26 mouse cellular contexts compared by ENCODE assay signal in genomic region chr15:84820811-84821210, GRCm38 (mm10). TPM values are rescaled to one million over a fixed set of nuclear protein-coding genes. Genes with fewer than 3 reads are reported as not detected.
DNase-seq lines count a peak whose midpoint lies in the region; ATAC-seq and TF ChIP-seq lines count a peak whose summit lies in the region.
"Had no signal": no experiment of that assay in that cellular context is flagged by ENCODE, and none has a peak within 500 bp of the region (broad histone marks: within the 10 kb centered on the region; RNA-seq: fewer than 3 reads in every experiment).

No protein-coding gene starts in this region.

- no peak overlapping the region for H3K9ac ChIP-seq in midbrain, postnatal 0 days (replicated peaks; ENCODE audit: low read length, poor library complexity, severe bottlenecking)
- H3K9ac ChIP-seq: forebrain, embryonic 13.5 days; hindbrain, embryonic 12.5 days; hindbrain, embryonic 15.5 days had no signal

- no peaks in the 10 kb centered on the region for H3K4me1 ChIP-seq in megakaryocyte, embryonic 14.5 days
- no peaks in the 10 kb centered on the region for H3K4me1 ChIP-seq in midbrain, postnatal 0 days (ENCODE audit: insufficient read depth, low read length)

- H3K27me3 ChIP-seq in megakaryocyte, embryonic 14.5 days (replicated peaks) = peaks cover 5% of the 10 kb centered on the region
- no peaks in the 10 kb centered on the region for H3K27me3 ChIP-seq in midbrain, postnatal 0 days (ENCODE audit: insufficient read depth, low read length)
- H3K27me3 ChIP-seq: CH12.LX; forebrain, embryonic 13.5 days; hindbrain, embryonic 12.5 days; hindbrain, embryonic 15.5 days; Patski had no signal

- no peak for TF ChIP-seq CTCF in layer of hippocampus, adult 2 months (conservative IDR thresholded peaks at IDR 0.05)
- no peak for TF ChIP-seq CTCF in midbrain, postnatal 0 days (IDR thresholded peaks at IDR 0.05)

- no peak overlapping the region for H3K4me2 ChIP-seq in midbrain, postnatal 0 days (ENCODE audit: low read depth, low read length, poor library complexity, severe bottlenecking)
- H3K4me2 ChIP-seq: forebrain, embryonic 13.5 days; heart, embryonic 11.5 days; hindbrain, embryonic 12.5 days; hindbrain, embryonic 15.5 days had no signal

- H3K36me3 ChIP-seq in megakaryocyte, embryonic 14.5 days (replicated peaks; ENCODE audit: low read length) = no peaks in the 10 kb centered on the region
- H3K36me3 ChIP-seq in midbrain, postnatal 0 days (ENCODE audit: insufficient read depth, low read length) = no peaks in the 10 kb centered on the region
- H3K36me3 ChIP-seq: G1E; hindbrain, embryonic 15.5 days had no signal

- peak; percentile 50; the same call in 1 of the 2 replicates for ATAC-seq in frontal cortex, adult (ENCODE audit: low TSS enrichment)
- ATAC-seq in megakaryocyte, adult 5-6 weeks (ENCODE audit: poor library complexity, severe bottlenecking) = no peak
- no peak for ATAC-seq in midbrain, postnatal 0 days (ENCODE audit: low FRiP score)
- ATAC-seq: forebrain, embryonic 13.5 days; forebrain, embryonic 16.5 days; Patski had no signal

- 76% methylated on average over 4 of the region's 4 CpGs for WGBS in midbrain, postnatal 0 days

- no peak overlapping the region for H3K4me3 ChIP-seq in layer of hippocampus, adult 2 months
- peak overlapping the region; percentile 10 for H3K4me3 ChIP-seq in megakaryocyte, embryonic 14.5 days (replicated peaks)
- no peak overlapping the region for H3K4me3 ChIP-seq in midbrain, postnatal 0 days (ENCODE audit: low read depth, low read length)
- H3K4me3 ChIP-seq: forebrain, embryonic 10.5 days; forebrain, embryonic 13.5 days; gastrocnemius, adult 2 months; hindbrain, embryonic 12.5 days; hindbrain, embryonic 15.5 days had no signal

- peaks cover 22% of the 10 kb centered on the region for H3K9me3 ChIP-seq in megakaryocyte, embryonic 14.5 days
- H3K9me3 ChIP-seq in midbrain, postnatal 0 days (ENCODE audit: low read length) = no peaks in the 10 kb centered on the region
- H3K9me3 ChIP-seq: hindbrain, embryonic 12.5 days; hindbrain, embryonic 15.5 days had no signal

- peak overlapping the region; percentile 79; the same call in 1 of the 2 replicates for H3K27ac ChIP-seq in layer of hippocampus, adult 2 months
- H3K27ac ChIP-seq in midbrain, postnatal 0 days (ENCODE audit: low read depth, low read length) = no peak overlapping the region
- H3K27ac ChIP-seq: forebrain, embryonic 10.5 days; forebrain, embryonic 13.5 days; gastrocnemius, adult 2 months; hindbrain, embryonic 12.5 days; hindbrain, embryonic 15.5 days had no signal

- DNase-seq in frontal cortex, postnatal 10 days (ENCODE audit: low spot score in 2 of 2) = no peak
- DNase-seq in layer of hippocampus, adult 2 months (ENCODE audit: low spot score in 2 of 2) = peak in 1 of 2 experiments; percentile 37
- no peak for DNase-seq in layer of hippocampus, postnatal 14 days (ENCODE audit: low spot score in 2 of 2)
- DNase-seq in brain, adult 2 months (ENCODE audit: low read depth, low spot score) = peak; percentile 17
- DNase-seq in midbrain, postnatal 0 days (ENCODE audit: low spot score) = no peak
- DNase-seq: adrenal gland, postnatal 10 days; adrenal gland, postnatal 36 days; B cell, adult 2 months; cerebellum, adult 11 months; cerebellum, adult 2 months; cerebellum, postnatal 14 days; gastrocnemius, adult 2 months; gastrocnemius, postnatal 14 days; heart, adult 11 months had no signal

RNA-seq across cellular contexts. Expression of gene Phf21b, which starts 35.0 kb away (rescaled TPM):
- 10 to 100 TPM in 1 of 2 experiments, 1 to 10 TPM in 1; 8.8 to 11.9 TPM for total RNA-seq in layer of hippocampus, adult 2 months (2021)
- total RNA-seq in layer of hippocampus, postnatal 14 days (2021) = 10 to 100 TPM; 13.0 to 13.2 TPM
- 1.2 and 3.5 TPM in 2 replicates for polyA plus RNA-seq in megakaryocyte, embryonic 14.5 days (2012; ENCODE audit: insufficient read depth, low replicate concordance)
- total RNA-seq in megakaryocyte, adult 5-6 weeks (2015) = 0.09 and 0.14 TPM in 2 replicates
- total RNA-seq in megakaryocyte, adult 5-6 weeks (2017) = 0.22 and 0.69 TPM in 2 replicates
- total RNA-seq in midbrain, postnatal 0 days (2014; rRNA removed) = 11.7 and 14.2 TPM in 2 replicates
- polyA plus RNA-seq in midbrain, postnatal 0 days (2015; fragmentation: Nextera tagmentation; extraction: Ambion mirVana) = 1.1 and 1.4 TPM in 2 replicates
- polyA plus RNA-seq: G1E had no signal
